Mouse (Mus musculus) liver, embryonic 14.5 days (tissue): ENCODE results near the gene Ankrd36.

Experiments
- CTCF ChIP-seq: IDR thresholded peaks from 2 replicates; pipeline ENCODE4 v1.5.1; 2016; ENCODE audit warnings: antibody characterized with exemption, low read depth, control low read depth
- EP300 ChIP-seq: IDR thresholded peaks from 2 replicates; pipeline ENCODE4 v1.6.1; 2016; ENCODE audit warnings: antibody characterized with exemption, low read depth

DNA sequence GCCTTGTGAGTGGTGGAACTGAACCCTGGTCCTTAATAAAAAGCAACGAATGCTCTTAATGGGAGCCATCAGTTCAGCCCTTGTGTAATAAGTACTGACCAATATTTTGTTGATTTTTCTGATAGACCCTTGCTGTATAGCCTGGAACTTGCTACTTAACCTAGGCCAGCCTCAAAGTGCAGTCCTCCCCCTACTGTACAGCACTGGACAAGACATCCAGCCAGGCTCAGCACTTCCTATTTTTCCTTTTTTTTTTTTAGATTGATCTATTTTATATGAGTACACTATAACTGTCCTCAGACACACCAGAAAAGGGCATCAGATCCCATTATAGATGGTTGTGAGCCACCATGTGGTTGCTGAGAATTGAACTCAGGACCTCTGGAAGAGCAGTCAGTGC is 133.9 kb downstream of the Ankrd36 start:
- TF ChIP-seq EP300 (no peak), CTCF (no peak)
